Mouse (Mus musculus) neural tube, embryonic 12.5 days (tissue): ENCODE measurements around the gene Olfr544. TPM values are rescaled to one million over a fixed set of nuclear protein-coding genes. Genes with fewer than 3 reads are reported as not detected.

Source experiments
- polyA plus RNA-seq: library from polyadenylated mRNA; unstranded; fragments of >200 nt; fragmentation: Nextera tagmentation; extraction: Ambion mirVana; gene quantifications from 2 replicates; pipeline ENCODE4 v1.2.1, GENCODE M21; 2016

The Olfr544 gene
- polyA plus RNA-seq, 1 experiment from 2014 or later = 0.05 TPM

Other genes starting within 250 kb of the Olfr544 start
- 28.2 and 28.3 TPM in 2 replicates for gene Rhog, start 232.3 kb downstream of the Olfr544 start, polyA plus RNA-seq
- gene Stim1, start 220.5 kb downstream of the Olfr544 start, polyA plus RNA-seq = 10.5 and 13.6 TPM in 2 replicates
- 113 and 115 TPM in 2 replicates for gene Rrm1, start 46.6 kb downstream of the Olfr544 start, polyA plus RNA-seq
- gene Olfr543, start 6.6 kb downstream of the Olfr544 start, polyA plus RNA-seq = 0.45 and 0.46 TPM in 2 replicates
- 0.10 and 0.13 TPM in 2 replicates for gene Olfr545, start 11.3 kb upstream of the Olfr544 start, polyA plus RNA-seq
- gene Olfr547, start 46.4 kb upstream of the Olfr544 start, polyA plus RNA-seq = not detected in 2 replicates
- gene Olfr548-ps1, start 52.6 kb upstream of the Olfr544 start, polyA plus RNA-seq = not detected in 2 replicates
- gene Olfr549, start 61.6 kb upstream of the Olfr544 start, polyA plus RNA-seq = not detected in 2 replicates
- 0.20 TPM in 1 of 2 replicates, not detected in the other for gene Trim21, start 77.2 kb upstream of the Olfr544 start, polyA plus RNA-seq
- gene Olfr550, start 83.1 kb upstream of the Olfr544 start, polyA plus RNA-seq = not detected in 2 replicates
- gene Olfr551, start 103.6 kb upstream of the Olfr544 start, polyA plus RNA-seq = not detected in 2 replicates
- not detected in 2 replicates for gene Olfr552, start 109.5 kb upstream of the Olfr544 start, polyA plus RNA-seq
- gene Olfr553, start 129.9 kb upstream of the Olfr544 start, polyA plus RNA-seq = not detected in 2 replicates
- not detected in 2 replicates for gene Olfr554, start 150.1 kb upstream of the Olfr544 start, polyA plus RNA-seq
- not detected in 2 replicates for gene Olfr555, start 170.5 kb upstream of the Olfr544 start, polyA plus RNA-seq
- gene Olfr556, start 176.6 kb upstream of the Olfr544 start, polyA plus RNA-seq = not detected in 2 replicates
- gene Trim68, start 199.0 kb upstream of the Olfr544 start, polyA plus RNA-seq = 10.8 and 12.4 TPM in 2 replicates
- not detected in 2 replicates for gene Olfr557, start 207.6 kb upstream of the Olfr544 start, polyA plus RNA-seq
- gene Olfr558, start 213.9 kb upstream of the Olfr544 start, polyA plus RNA-seq = 1.3 and 1.8 TPM in 2 replicates
- 0.08 TPM in 1 of 2 replicates, not detected in the other for gene Olfr33, start 230.8 kb upstream of the Olfr544 start, polyA plus RNA-seq
- 0.20 TPM in 1 of 2 replicates, not detected in the other for gene Olfr559, start 239.2 kb upstream of the Olfr544 start, polyA plus RNA-seq